Mouse (Mus musculus) heart, adult 2 months (tissue): ENCODE data around the gene Naa50.

Experiments used
- CTCF ChIP-seq: fragments of 200-600 bp; IDR thresholded peaks from 2 replicates; pipeline ENCODE4 v1.8.1; 2022; ENCODE audit warnings: antibody characterized with exemption, mild to moderate bottlenecking, moderate library complexity
- EP300 ChIP-seq: fragments of 200-500 bp; IDR thresholded peaks from 2 replicates; pipeline ENCODE4 v1.6.1; 2011; ENCODE audit warnings: low read depth, low read length, control low read depth; ENCODE audit not compliant: insufficient read depth
- POLR2A ChIP-seq: fragments of 200-500 bp; IDR thresholded peaks from 2 replicates; pipeline ENCODE4 v1.6.1; 2011; ENCODE audit warnings: mild to moderate bottlenecking, low read depth, low read length, control low read depth; ENCODE audit not compliant: insufficient read depth

DNA sequence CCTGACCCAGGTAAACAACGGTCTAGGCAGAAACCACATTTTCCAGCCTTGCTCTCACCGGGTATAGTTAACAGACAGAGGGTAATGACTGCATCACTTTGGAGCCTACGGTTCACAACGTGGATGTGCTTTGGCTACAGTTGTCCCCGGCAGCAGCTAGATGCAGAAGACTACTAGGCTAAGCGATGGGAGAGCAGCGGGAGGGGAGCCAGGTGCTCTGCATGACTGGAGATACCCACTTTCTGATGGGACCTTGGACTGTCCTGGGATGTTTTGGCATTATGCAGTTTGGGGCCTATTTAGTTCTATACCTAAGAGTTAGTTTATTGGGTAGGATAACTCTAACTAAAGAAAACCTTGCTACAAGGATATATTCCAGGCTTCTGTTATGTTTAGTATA lies 40.3 kb upstream of the Naa50 start:
- TF ChIP-seq CTCF = no peak
- no peak for TF ChIP-seq EP300
- no peak for TF ChIP-seq POLR2A
